Mouse (Mus musculus) midbrain, embryonic 16.5 days (tissue): ENCODE data around the gene Crhbp. TPM values are rescaled to one million over a fixed set of nuclear protein-coding genes. Genes with fewer than 3 reads are reported as not detected.

Experiments
- ATAC-seq: fragments of 200-750 bp; cut with Nextera tagmentation; 2 replicates; pipeline ENCODE4 v1.8.0; 2017; ENCODE audit warnings: moderate TSS enrichment
- H3K27ac ChIP-seq: fragments of 300-500 bp; sonication (generic); 2 replicates; pipeline ENCODE4 v1.5.1; 2014; ENCODE audit warnings: mild to moderate bottlenecking, low read length, mixed read lengths
- H3K27me3 ChIP-seq: fragments of 300-500 bp; sonication (generic); 2 replicates; pipeline ENCODE4 v1.6.1; 2014; ENCODE audit warnings: low read depth, low read length, mixed read lengths; ENCODE audit not compliant: control insufficient read depth, insufficient read depth
- H3K36me3 ChIP-seq: fragments of 300-500 bp; sonication (generic); 2 replicates; pipeline ENCODE4 v1.6.1; 2014; ENCODE audit warnings: mild to moderate bottlenecking, low read length, moderate library complexity, mixed read lengths; ENCODE audit not compliant: control insufficient read depth, insufficient read depth
- H3K4me1 ChIP-seq: fragments of 300-500 bp; sonication (generic); 2 replicates; pipeline ENCODE4 v1.6.1; 2014; ENCODE audit warnings: mild to moderate bottlenecking, low read length, mixed read lengths; ENCODE audit not compliant: control insufficient read depth, insufficient read depth
- H3K4me2 ChIP-seq: fragments of 300-500 bp; sonication (generic); 2 replicates; pipeline ENCODE4 v1.6.1; 2014; ENCODE audit warnings: mild to moderate bottlenecking, low read length, mixed read lengths
- H3K4me3 ChIP-seq: fragments of 300-500 bp; sonication (generic); 2 replicates; pipeline ENCODE4 v1.5.1; 2014; ENCODE audit warnings: low read depth, mild to moderate bottlenecking, low read length, moderate library complexity, mixed read lengths
- H3K9ac ChIP-seq: fragments of 300-500 bp; sonication (generic); 2 replicates; pipeline ENCODE4 v1.6.1; 2014; ENCODE audit warnings: low read depth, low read length, mixed read lengths
- H3K9me3 ChIP-seq: fragments of 300-500 bp; sonication (generic); replicated peaks from 2 replicates; pipeline ENCODE4 v1.6.1; 2014; ENCODE audit warnings: mild to moderate bottlenecking, low read length, mixed read lengths; ENCODE audit not compliant: control insufficient read depth, poor library complexity, severe bottlenecking
- WGBS: fragments of 180-500 bp; shearing (Covaris S2); extraction: QIAGEN DNeasy Blood & Tissue Kit; methylation state at CpG from one replicate; pipeline ENCODE4 v1.1.7; 2014; 5-methylcytosine and 5-hydroxymethylcytosine counted together
- polyA plus RNA-seq: library from polyadenylated mRNA; unstranded; fragments of >200 nt; fragmentation: Nextera tagmentation; extraction: Ambion mirVana; gene quantifications from 2 replicates; pipeline ENCODE4 v1.2.1, GENCODE M21; 2015

Gene Crhbp
- polyA plus RNA-seq = 2.9 and 3.7 TPM in 2 replicates

- H3K36me3 ChIP-seq = no peaks in the 10 kb centered on the region
- ATAC-seq = no peak
- peak within 1 kb of the TSS; percentile 92 for H3K4me2 ChIP-seq
- H3K4me3 ChIP-seq = peak within 1 kb of the TSS; percentile 51
- peaks cover 9% of the 10 kb centered on the region; the same call in 1 of the 2 replicates for H3K4me1 ChIP-seq
- peak within 1 kb of the TSS; percentile 66 for H3K9ac ChIP-seq
- no peak within 1 kb of the TSS for H3K27ac ChIP-seq
- no peaks in the 10 kb centered on the region for H3K9me3 ChIP-seq
- H3K27me3 ChIP-seq = peaks cover 11% of the 10 kb centered on the region; the same call in 1 of the 2 replicates
- 46% methylated on average over 11 of the region's 11 CpGs for WGBS
Observed at GRCm38 (mm10) chr13:95444824-95445223, at the start of gene Crhbp. Gene Crhbp (minus strand): TSS chr13:95444924.

GRCm38 (mm10) chr13:95493296-95493695, 48.6 kb upstream of the Crhbp start:
- WGBS = 68% methylated on average over 5 of the region's 5 CpGs
- H3K9ac ChIP-seq = no peak overlapping the region
- ATAC-seq = no peak

GRCm38 (mm10) chr13:95491327-95491726, 46.6 kb upstream of the Crhbp start:
- WGBS = 49% methylated on average over 11 of the region's 11 CpGs

More at GRCm38 (mm10) chr13:95493296-95493695, 48.6 kb upstream of the Crhbp start:
- no peaks in the 10 kb centered on the region for H3K4me1 ChIP-seq
- H3K9me3 ChIP-seq = no peaks in the 10 kb centered on the region
- H3K4me2 ChIP-seq = no peak overlapping the region
- no peaks in the 10 kb centered on the region for H3K36me3 ChIP-seq
- no peak overlapping the region for H3K27ac ChIP-seq
- H3K27me3 ChIP-seq = no peaks in the 10 kb centered on the region
- H3K4me3 ChIP-seq = no peak overlapping the region

GRCm38 (mm10) chr13:95484664-95485063, 39.9 kb upstream of the Crhbp start:
- 36% methylated on average over 5 of the region's 5 CpGs for WGBS
- H3K9ac ChIP-seq = no peak overlapping the region
- H3K36me3 ChIP-seq = no peaks in the 10 kb centered on the region
- no peaks in the 10 kb centered on the region for H3K4me1 ChIP-seq
- no peak overlapping the region for H3K27ac ChIP-seq
- H3K9me3 ChIP-seq = no peaks in the 10 kb centered on the region
- ATAC-seq = no peak
- H3K4me3 ChIP-seq = no peak overlapping the region
- no peaks in the 10 kb centered on the region for H3K27me3 ChIP-seq
- no peak overlapping the region for H3K4me2 ChIP-seq

More at GRCm38 (mm10) chr13:95491327-95491726, 46.6 kb upstream of the Crhbp start:
- H3K4me3 ChIP-seq = no peak overlapping the region
- H3K27ac ChIP-seq = no peak overlapping the region
- ATAC-seq = no peak
- no peak overlapping the region for H3K9ac ChIP-seq
- no peak overlapping the region for H3K4me2 ChIP-seq
- no peaks in the 10 kb centered on the region for H3K9me3 ChIP-seq
- H3K27me3 ChIP-seq = no peaks in the 10 kb centered on the region
- H3K36me3 ChIP-seq = no peaks in the 10 kb centered on the region
- no peaks in the 10 kb centered on the region for H3K4me1 ChIP-seq

DNA sequence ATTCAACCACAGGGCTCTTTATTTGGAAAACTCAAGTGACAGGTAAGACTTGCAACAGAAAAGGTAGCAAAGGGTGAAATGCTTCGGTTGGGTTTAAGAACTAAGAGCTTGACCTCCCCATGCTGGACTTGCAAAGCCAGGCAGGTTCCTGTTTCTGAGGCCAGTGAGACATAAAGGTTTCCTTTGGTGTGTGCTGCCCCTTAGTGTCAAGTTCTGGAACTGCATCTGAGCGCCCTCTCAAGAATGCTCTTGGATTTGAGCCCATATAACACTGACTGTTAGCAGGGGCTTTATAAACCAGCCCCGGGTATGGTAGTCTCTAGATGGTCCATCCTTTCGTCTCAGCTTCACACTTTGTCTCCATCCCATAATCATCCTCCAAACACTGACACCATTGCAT, 36.7 kb upstream of the Crhbp start:
- peak; percentile 73; the same call in 1 of the 2 replicates for ATAC-seq
- no peak overlapping the region for H3K9ac ChIP-seq

DNA sequence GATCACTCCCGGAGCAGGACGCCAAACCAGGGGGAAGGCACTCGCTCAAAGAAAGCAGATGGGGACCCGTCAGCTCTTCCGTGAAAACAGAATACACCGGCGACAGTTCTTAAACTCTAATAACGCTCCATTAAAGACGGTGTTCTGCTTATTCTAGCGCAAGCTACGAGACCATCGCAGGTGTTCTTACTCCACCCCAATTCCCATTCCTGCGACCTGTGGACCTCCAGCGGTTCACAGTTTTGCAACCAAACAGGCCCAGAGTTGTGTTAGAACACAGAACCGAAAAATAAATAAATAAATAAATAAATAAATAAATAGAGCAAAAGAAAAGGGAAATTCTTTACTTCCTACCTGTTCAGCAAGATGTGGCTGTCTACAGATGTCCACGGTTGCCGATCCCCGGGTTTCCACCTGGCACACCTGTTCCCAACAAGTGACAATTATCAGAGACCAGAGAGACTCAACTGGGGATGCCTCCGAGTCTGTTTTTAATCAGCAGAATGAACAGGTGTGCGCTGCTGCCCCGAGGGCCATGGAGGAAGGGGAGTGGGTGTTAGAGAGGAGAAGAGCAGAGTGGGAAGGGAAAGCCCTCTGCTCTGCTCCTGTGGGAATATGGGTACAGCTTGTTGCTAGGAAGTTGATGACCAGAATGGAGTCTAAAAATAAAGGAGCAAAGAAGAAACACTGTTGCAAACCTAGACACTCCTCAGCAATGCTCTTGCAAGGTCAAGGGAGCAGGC, 34.1 kb upstream of the Crhbp start, which contains the start of gene S100z:
Gene S100z, minus strand, starts transcription at position 51 of the 743 bp plus-strand sequence.
- Histone ChIP-seq H3K4me3 (no peak within 1 kb of the TSS), H3K27me3 (no peaks in the 10 kb centered on the region), H3K9me3 (no peaks in the 10 kb centered on the region), H3K36me3 (no peaks in the 10 kb centered on the region), H3K4me1 (no peaks in the 10 kb centered on the region), H3K27ac (no peak within 1 kb of the TSS), H3K9ac (no peak within 1 kb of the TSS), H3K4me2 (no peak within 1 kb of the TSS)
- no peak for ATAC-seq
- WGBS = 89% methylated on average over 21 of the region's 21 CpGs

More for the DNA sequence above, 36.7 kb upstream of the Crhbp start:
- H3K27ac ChIP-seq = no peak overlapping the region
- no peaks in the 10 kb centered on the region for H3K27me3 ChIP-seq
- no peaks in the 10 kb centered on the region for H3K4me1 ChIP-seq
- 6% methylated on average over 4 of the region's 4 CpGs for WGBS
- H3K4me2 ChIP-seq = no peak overlapping the region
- H3K4me3 ChIP-seq = no peak overlapping the region
- H3K36me3 ChIP-seq = no peaks in the 10 kb centered on the region
- no peaks in the 10 kb centered on the region for H3K9me3 ChIP-seq

GRCm38 (mm10) chr13:95477173-95477572, 32.4 kb upstream of the Crhbp start:
- H3K4me2 ChIP-seq = no peak overlapping the region
- no peak overlapping the region for H3K27ac ChIP-seq
- no peak overlapping the region for H3K9ac ChIP-seq
- no peaks in the 10 kb centered on the region for H3K36me3 ChIP-seq
- H3K4me1 ChIP-seq = no peaks in the 10 kb centered on the region
- no peak for ATAC-seq
- no peaks in the 10 kb centered on the region for H3K9me3 ChIP-seq
- 86% methylated on average over 6 of the region's 6 CpGs for WGBS
- no peak overlapping the region for H3K4me3 ChIP-seq
- no peaks in the 10 kb centered on the region for H3K27me3 ChIP-seq

- H3K4me3 ChIP-seq = no peak overlapping the region
- no peaks in the 10 kb centered on the region for H3K4me1 ChIP-seq
- H3K27me3 ChIP-seq = no peaks in the 10 kb centered on the region
- no peak overlapping the region for H3K9ac ChIP-seq
- no peaks in the 10 kb centered on the region for H3K36me3 ChIP-seq
- H3K27ac ChIP-seq = no peak overlapping the region
- 79% methylated on average over 7 of the region's 7 CpGs for WGBS
- no peak for ATAC-seq
- no peak overlapping the region for H3K4me2 ChIP-seq
- H3K9me3 ChIP-seq = no peaks in the 10 kb centered on the region
Observed at GRCm38 (mm10) chr13:95475124-95475523, 30.4 kb upstream of the Crhbp start.

DNA sequence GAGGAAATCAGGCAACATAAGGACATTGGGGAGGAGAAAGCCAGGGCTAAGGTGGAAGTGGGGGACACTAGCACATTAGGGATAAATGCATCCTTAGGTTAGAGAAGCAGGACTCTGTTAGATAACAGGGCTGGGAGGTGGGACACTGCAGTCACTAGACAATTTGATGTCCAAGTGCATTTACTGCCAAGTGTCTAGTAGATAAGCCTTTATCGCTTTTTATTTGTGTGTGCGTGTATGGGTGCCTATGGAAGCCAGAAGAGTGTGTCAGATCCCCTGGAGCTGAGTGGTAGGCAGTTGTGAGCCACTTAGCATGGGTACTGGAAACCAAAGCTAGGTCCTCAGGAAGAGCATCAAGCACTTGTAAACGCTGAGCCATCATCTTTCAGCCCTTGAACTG, 29.6 kb upstream of the Crhbp start:
- Histone ChIP-seq H3K9ac (no peak overlapping the region), H3K4me3 (no peak overlapping the region), H3K9me3 (no peaks in the 10 kb centered on the region), H3K27me3 (no peaks in the 10 kb centered on the region), H3K27ac (no peak overlapping the region), H3K36me3 (no peaks in the 10 kb centered on the region), H3K4me1 (no peaks in the 10 kb centered on the region), H3K4me2 (no peak overlapping the region)
- 88% methylated on average over 3 of the region's 3 CpGs for WGBS
- ATAC-seq = no peak
